Mouse (Mus musculus): ENCODE measurements around the gene Sord. TPM values are rescaled to one million over a fixed set of nuclear protein-coding genes. Genes with fewer than 3 reads are reported as not detected.

The Sord gene
- total RNA-seq, 2 experiments from 2014 or later: 19.0 to 19.3 TPM

- Histone ChIP-seq H3K27ac (no peak overlapping the region), H3K4me3 (no peak overlapping the region)
- no peak for TF ChIP-seq CTCF (conservative IDR thresholded peaks at IDR 0.05)
- DNase-seq (ENCODE audit: low spot score in 2 of 2): no peak
These were observed 12.3 kb upstream of the Sord start for GRCm38 (mm10) chr2:122222272-122222671.

- H3K4me3 ChIP-seq: no peak overlapping the region
- no peak for TF ChIP-seq CTCF (conservative IDR thresholded peaks at IDR 0.05)
- DNase-seq (ENCODE audit: low spot score in 2 of 2): no peak
- H3K27ac ChIP-seq: no peak overlapping the region
These were observed 10.9 kb upstream of the Sord start for GRCm38 (mm10) chr2:122223654-122224053.

- DNase-seq (ENCODE audit: low spot score in 2 of 2): no peak
- Histone ChIP-seq H3K4me3 (no peak overlapping the region), H3K27ac (no peak overlapping the region)
- no peak for TF ChIP-seq CTCF (conservative IDR thresholded peaks at IDR 0.05)
These were observed 4.2 kb upstream of the Sord start for GRCm38 (mm10) chr2:122230395-122230794.

- H3K27ac ChIP-seq: no peak overlapping the region
- no peak for DNase-seq (ENCODE audit: low spot score in 2 of 2)
- H3K4me3 ChIP-seq: no peak overlapping the region
- TF ChIP-seq CTCF (conservative IDR thresholded peaks at IDR 0.05): no peak
These were observed 2.9 kb upstream of the Sord start for GRCm38 (mm10) chr2:122231616-122232015.

GRCm38 (mm10) chr2:122233341-122233740 lies 1.2 kb upstream of the Sord start:
- H3K27ac ChIP-seq: no peak overlapping the region
- H3K4me3 ChIP-seq: no peak overlapping the region
- TF ChIP-seq CTCF (conservative IDR thresholded peaks at IDR 0.05): no peak
- DNase-seq (ENCODE audit: low spot score in 2 of 2): no peak

- no peak for TF ChIP-seq CTCF (conservative IDR thresholded peaks at IDR 0.05)
- H3K27ac ChIP-seq: peak overlapping the region; percentile 83
- DNase-seq (ENCODE audit: low spot score in 2 of 2): peak in 1 of 2 experiments; percentile 18
- H3K4me3 ChIP-seq: peak overlapping the region; percentile 65
These were observed 591 bp upstream of the Sord start for GRCm38 (mm10) chr2:122233759-122234557.

- no peak for DNase-seq (ENCODE audit: low spot score in 2 of 2)
- peak overlapping the region; percentile 83 for H3K27ac ChIP-seq
- H3K4me3 ChIP-seq: peak overlapping the region; percentile 65
- no peak for TF ChIP-seq CTCF (conservative IDR thresholded peaks at IDR 0.05)
These were observed 876 bp downstream of the Sord start for GRCm38 (mm10) chr2:122235425-122235824.

- DNase-seq (ENCODE audit: low spot score in 2 of 2): no peak
- no peak overlapping the region for H3K4me3 ChIP-seq
- TF ChIP-seq CTCF (conservative IDR thresholded peaks at IDR 0.05): no peak
- no peak overlapping the region for H3K27ac ChIP-seq
These were observed 1.8 kb downstream of the Sord start for GRCm38 (mm10) chr2:122236321-122236720.

- TF ChIP-seq CTCF (conservative IDR thresholded peaks at IDR 0.05): no peak
- DNase-seq (ENCODE audit: low spot score in 2 of 2): no peak
- Histone ChIP-seq H3K27ac (peak overlapping the region; percentile 14; the same call in 1 of the 2 replicates), H3K4me3 (no peak overlapping the region)
These were observed 3.4 kb downstream of the Sord start for GRCm38 (mm10) chr2:122237891-122238470.

GRCm38 (mm10) chr2:122240735-122241134 lies 6.2 kb downstream of the Sord start:
- DNase-seq (ENCODE audit: low spot score in 2 of 2): no peak
- no peak overlapping the region for H3K27ac ChIP-seq
- no peak overlapping the region for H3K4me3 ChIP-seq
- TF ChIP-seq CTCF (conservative IDR thresholded peaks at IDR 0.05): no peak

GRCm38 (mm10) chr2:122241226-122241625 lies 6.7 kb downstream of the Sord start:
- no peak for TF ChIP-seq CTCF (conservative IDR thresholded peaks at IDR 0.05)
- Histone ChIP-seq H3K27ac (no peak overlapping the region), H3K4me3 (no peak overlapping the region)
- DNase-seq (ENCODE audit: low spot score in 2 of 2): no peak

- DNase-seq (ENCODE audit: low spot score in 2 of 2): no peak
- no peak for TF ChIP-seq CTCF (conservative IDR thresholded peaks at IDR 0.05)
- Histone ChIP-seq H3K27ac (no peak overlapping the region), H3K4me3 (no peak overlapping the region)
These were observed 7.4 kb downstream of the Sord start for GRCm38 (mm10) chr2:122241935-122242334.

GRCm38 (mm10) chr2:122243671-122244131 lies 9.2 kb downstream of the Sord start:
- TF ChIP-seq CTCF (conservative IDR thresholded peaks at IDR 0.05): peak; percentile 95

GRCm38 (mm10) chr2:122247786-122248185 lies 13.2 kb downstream of the Sord start:
- DNase-seq (ENCODE audit: low spot score in 2 of 2): no peak
- no peak for TF ChIP-seq CTCF (conservative IDR thresholded peaks at IDR 0.05)
- Histone ChIP-seq H3K27ac (no peak overlapping the region), H3K4me3 (no peak overlapping the region)

More at GRCm38 (mm10) chr2:122243671-122244131, 9.2 kb downstream of the Sord start:
- peak; percentile 73 to 74 for DNase-seq (ENCODE audit: low spot score in 2 of 2)
- H3K4me3 ChIP-seq: no peak overlapping the region
- H3K27ac ChIP-seq: no peak overlapping the region
